Mouse (Mus musculus): ENCODE results near the gene Ube2o.

The Ube2o gene

GRCm38 (mm10) chr11:116615735-116616437 is 34.6 kb upstream of the Ube2o start:
- peak; percentile 74 to 82 for DNase-seq (ENCODE audit: low spot score in 2 of 2)

DNA sequence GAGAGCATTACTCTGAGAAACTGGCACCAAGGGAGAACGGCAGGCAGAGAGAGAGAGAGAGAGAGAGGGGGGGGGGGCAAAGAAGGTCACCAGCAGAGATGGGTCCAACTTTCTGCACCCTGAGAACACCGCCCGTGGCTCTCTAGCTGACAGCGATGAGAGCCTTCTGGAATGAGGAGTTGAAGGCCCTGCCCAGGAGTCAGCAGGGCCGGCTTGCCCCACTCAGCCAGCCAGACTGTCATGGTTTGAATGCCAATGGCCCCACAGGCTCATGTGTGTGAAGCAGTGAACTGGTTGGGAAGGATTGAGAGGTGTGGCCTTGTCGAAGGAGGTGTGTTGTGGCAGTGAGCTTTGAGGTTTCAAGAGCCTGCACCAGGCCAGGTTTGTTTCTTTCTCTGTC is 32.0 kb upstream of the Ube2o start:
- DNase-seq (ENCODE audit: low spot score in 2 of 2) = no peak

DNA sequence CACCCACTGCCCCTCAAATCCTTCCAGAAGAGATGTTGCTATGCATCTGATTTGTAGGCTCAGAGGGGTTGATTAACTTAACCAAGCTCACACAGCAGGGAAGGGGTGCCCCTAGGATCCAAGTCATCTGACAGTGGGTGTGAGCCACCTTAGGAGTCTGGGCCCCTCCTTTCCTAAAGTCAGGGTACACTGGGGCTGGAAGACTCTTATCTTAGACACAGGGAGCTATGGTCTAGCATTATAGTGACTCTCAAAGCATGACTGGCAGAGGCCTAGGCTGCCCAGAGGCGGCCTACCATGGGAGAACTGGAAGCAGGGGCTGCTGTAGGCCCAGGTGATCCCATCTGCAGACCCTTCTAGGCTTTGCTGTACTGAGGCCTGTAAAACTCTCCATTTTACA is 31.3 kb upstream of the Ube2o start:
- no peak for DNase-seq (ENCODE audit: low spot score in 2 of 2)

DNA sequence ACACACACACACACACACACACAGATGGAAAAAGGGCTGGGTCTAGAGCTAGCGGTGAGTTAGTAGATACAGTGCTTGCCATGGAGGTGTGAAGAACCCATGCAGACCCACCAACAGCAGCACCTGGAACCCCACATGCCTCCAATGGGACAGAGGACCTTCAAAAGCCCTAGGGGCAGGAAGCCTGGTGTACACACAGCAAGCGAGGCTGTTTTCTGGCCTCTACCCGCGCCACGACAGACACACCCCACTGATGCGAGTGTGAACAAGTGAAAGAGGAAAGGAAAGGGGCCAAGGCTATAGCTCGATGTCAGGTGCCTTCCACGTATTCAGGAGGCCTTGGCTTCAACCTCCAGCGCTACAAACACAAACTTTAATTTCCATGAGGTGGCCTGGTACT is 30.6 kb upstream of the Ube2o start:
- peak; percentile 68 to 69 for DNase-seq (ENCODE audit: low spot score in 2 of 2)

DNA sequence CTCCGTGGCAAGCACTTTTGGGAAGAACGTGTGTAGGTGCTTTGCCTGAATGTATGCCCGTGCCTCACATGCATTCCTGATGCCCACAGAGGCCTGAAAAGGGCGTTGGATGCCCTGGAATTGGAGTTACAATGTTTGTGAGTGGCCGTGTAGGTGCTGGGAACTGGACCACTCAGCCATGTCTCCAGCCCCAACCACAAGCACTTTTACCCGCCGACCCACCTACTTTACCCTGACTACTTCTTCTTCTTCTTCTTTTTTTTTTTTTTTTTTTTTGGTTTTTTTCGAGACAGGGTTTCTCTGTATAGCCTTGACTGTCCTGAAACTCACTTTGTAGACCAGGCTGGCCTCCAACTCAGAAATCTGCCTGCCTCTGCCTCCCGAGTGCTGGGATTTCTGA is 29.9 kb upstream of the Ube2o start:
- peak; percentile 77 to 82 for DNase-seq (ENCODE audit: low spot score in 2 of 2)

GRCm38 (mm10) chr11:116609965-116610630 is 28.9 kb upstream of the Ube2o start:
- no peak for DNase-seq (ENCODE audit: low spot score in 2 of 2)

GRCm38 (mm10) chr11:116607717-116608116 is 26.5 kb upstream of the Ube2o start:
- peak; percentile 74 to 77 for DNase-seq (ENCODE audit: low spot score in 2 of 2)

DNA sequence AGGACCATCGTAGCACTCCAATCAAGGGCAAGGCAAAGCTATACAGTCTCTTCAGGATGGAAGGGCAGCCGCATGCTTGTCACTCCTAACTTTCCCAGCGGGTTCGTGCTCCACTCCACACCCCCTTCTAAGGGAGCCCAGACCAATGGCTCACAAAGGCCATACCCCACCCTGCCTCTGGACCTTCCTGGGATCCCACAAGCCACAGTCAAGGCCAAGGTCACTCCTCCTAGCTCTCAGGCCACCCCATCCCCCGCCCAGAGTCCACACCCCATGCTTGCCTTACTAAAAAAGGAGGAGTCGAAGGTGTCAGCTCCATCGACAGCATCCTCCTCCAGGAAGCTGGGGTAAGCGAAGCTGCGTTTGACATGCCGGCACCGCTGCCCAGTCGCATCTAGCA is 22.9 kb upstream of the Ube2o start:
- DNase-seq (ENCODE audit: low spot score in 2 of 2) = no peak

DNA sequence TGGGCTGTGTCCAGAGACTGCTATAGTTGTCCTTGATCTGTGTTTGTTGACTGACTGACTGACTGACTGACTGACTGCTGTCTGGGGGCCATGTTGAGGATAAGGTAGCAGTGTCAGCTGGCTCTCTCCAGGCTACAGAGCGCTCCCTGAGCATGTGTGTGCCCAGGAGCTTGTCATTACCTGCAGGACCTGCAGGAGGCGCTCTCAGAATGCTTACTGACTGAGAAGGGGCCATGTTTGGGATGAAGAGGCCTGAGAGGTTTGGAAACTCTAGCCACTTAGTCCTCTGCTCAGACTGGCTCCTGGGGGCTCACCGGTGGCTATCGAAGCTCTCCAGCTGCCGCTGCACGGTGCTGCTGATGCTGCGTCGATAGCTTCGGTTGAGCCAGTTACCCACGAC is 22.1 kb upstream of the Ube2o start:
- DNase-seq (ENCODE audit: low spot score in 2 of 2) = peak in 1 of 2 experiments; percentile 55

DNA sequence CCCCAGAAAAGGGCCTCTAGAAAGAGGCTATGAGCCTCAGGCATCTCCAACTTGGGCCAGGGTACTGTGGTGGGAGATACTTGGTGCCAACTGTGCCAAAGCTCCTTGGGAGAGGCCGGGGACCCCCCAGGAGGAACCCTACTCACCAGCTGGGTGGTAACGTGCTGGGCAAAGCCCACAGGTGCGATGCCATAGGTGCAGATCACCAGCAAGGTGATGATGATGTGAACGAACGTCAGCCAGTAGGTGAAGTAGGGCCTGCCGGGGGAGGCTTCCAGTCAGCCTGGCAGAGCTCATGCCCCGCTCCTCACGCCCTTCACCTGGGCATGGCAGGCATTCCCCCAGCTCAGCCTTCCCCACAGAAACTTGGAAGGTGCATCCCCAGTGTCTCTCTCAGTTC is 20.8 kb upstream of the Ube2o start:
- DNase-seq (ENCODE audit: low spot score in 2 of 2) = no peak

DNA sequence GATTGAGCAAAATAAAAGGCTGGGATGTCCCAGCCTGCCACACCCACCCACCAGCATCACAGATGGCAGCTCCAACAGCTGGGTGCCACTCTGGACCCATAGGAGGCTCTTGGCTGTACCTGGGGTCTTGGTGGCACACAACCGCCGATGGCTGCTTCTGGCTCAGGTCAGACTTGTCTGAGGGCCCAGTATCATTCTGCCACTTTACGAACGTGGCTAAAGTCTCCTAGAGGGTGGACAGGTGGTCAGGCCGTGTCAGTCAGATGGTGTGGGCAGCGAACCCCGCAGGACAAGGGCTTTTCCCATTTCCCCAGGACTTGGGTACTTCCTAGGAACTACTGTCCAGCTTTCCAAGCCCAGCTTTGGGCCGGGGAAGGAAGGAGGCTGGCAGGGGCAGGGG is 19.9 kb upstream of the Ube2o start:
- DNase-seq (ENCODE audit: low spot score in 2 of 2) = no peak

GRCm38 (mm10) chr11:116599230-116599629 is 18.0 kb upstream of the Ube2o start:
- DNase-seq (ENCODE audit: low spot score in 2 of 2) = no peak

- DNase-seq (ENCODE audit: low spot score in 2 of 2) = no peak
Measured at GRCm38 (mm10) chr11:116598193-116598592, 16.9 kb upstream of the Ube2o start.

DNA sequence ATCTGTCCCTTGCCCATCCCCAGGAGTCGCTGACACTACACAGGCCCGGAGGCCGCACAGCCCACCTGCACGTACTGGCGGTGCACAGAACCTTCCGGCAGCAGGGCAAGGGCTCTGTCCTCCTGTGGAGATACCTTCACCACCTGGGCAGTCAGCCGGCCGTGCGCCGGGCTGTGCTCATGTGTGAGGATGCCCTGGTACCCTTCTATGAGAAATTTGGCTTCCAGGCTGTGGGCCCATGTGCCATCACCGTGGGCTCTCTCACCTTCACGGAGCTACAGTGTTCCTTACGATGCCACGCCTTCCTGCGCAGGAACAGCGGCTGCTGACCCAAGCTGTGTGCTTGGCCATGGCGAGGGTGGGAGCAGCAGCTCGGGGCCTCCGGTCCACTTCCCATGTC is 15.5 kb upstream of the Ube2o start:
- DNase-seq (ENCODE audit: low spot score in 2 of 2) = no peak

GRCm38 (mm10) chr11:116593345-116593744 is 12.1 kb upstream of the Ube2o start:
- DNase-seq (ENCODE audit: low spot score in 2 of 2) = no peak

- peak; percentile 82 to 87 for DNase-seq (ENCODE audit: low spot score in 2 of 2)
Measured at GRCm38 (mm10) chr11:116592428-116592827, 11.2 kb upstream of the Ube2o start.

GRCm38 (mm10) chr11:116591621-116592020 is 10.4 kb upstream of the Ube2o start:
- DNase-seq (ENCODE audit: low spot score in 2 of 2) = no peak

GRCm38 (mm10) chr11:116589574-116589973 is 8.3 kb upstream of the Ube2o start:
- no peak for DNase-seq (ENCODE audit: low spot score in 2 of 2)

DNA sequence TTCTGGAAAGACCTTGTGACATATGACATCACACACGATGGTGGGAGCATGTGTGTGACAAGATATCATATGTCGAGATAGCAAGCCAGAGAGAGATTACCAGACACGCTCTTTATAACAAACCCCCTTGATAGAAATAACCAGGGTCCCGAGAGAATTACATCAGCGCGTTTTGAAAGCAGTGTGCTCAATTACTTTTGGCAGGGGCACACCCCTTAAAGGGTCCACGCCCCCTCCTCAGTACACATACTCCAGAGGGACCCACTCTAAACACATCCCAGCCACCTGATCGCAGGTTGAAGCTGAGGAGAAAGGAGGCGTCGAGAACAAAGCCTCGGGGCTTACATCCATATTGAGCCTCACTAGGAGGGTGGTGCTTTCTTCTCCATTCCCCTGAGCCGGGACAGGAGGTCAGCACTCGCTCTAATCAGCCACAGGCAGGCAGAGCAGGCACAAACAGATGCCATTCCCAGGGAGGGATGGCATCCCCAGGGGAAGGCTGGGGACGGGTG is 7.8 kb upstream of the Ube2o start:
- DNase-seq (ENCODE audit: low spot score in 2 of 2) = no peak

DNA sequence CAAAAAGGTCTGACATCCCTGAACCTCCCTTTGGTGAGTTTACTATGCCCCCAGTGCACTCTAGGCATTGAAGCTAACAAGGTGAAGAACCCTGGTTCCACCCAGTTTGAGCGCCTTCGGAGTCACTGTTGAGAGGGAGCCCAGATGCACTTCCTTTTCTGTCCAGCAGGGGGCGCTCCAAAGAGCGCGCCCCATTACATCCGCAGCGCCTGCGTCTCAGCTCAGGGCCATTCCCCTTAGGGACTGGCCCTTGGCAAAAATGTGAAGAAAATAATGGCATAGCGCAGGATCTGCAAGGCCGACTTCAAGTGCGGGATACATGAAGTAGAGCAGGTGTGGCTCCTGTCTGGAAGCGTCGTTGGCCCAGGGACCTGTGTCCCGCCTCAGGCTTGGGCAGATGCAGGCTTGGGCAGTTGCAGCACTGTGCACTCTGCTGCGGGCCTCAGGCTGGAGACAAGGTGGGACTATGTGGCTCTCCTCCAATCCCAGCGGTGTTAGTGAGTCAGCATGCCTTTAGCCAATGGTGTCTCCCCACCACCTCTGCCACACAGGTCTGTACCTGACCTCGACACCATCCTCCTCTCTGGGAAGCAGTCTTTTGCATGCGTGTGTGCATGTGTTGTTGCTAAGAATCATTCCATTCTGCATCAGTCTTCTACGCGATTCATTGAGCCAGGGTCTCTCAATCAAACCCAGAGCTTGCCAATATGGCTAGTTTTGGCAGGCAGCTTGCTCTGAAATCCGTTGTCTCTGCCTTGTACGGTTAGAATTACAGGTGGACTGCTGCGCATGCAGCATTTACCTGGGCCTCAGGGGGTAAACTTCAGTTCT is 5.8 kb upstream of the Ube2o start:
- peak; percentile 67 to 70 for DNase-seq (ENCODE audit: low spot score in 2 of 2)

DNA sequence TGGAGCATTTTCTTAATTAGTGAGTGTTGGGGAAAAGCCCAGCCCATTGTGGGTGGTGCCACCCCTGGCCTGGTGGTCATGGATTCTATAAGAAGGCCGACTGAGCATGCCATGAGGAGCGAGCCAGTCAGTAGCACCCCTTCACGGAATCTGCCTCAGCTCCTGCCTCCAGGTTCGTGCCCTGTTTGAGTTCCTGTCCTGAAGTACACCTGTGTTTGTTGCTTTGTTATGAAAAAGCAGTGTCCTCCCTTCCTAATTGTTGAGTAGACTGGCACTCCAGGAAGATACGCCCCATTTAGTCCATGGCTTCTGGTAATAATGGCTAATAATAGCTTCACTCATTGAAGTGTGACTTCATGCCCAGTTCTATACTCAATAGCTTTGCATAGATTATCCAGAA is 5.1 kb upstream of the Ube2o start, which contains the start of gene Aanat:
TSS of gene Aanat (plus strand) at position 123 of the 400 bp plus-strand sequence.
- no peak for DNase-seq (ENCODE audit: low spot score in 2 of 2)

- no peak for DNase-seq (ENCODE audit: low spot score in 2 of 2)
Measured at GRCm38 (mm10) chr11:116585682-116586081, 4.4 kb upstream of the Ube2o start.

Measured in spleen, postnatal 36 days (tissue).